Mouse (Mus musculus) stomach, postnatal 0 days (tissue): ENCODE measurements around the gene Krcc1. TPM values are rescaled to one million over a fixed set of nuclear protein-coding genes. Genes with fewer than 3 reads are reported as not detected.

Source experiments
- ATAC-seq: fragments of 200-750 bp; cut with Nextera tagmentation; 2 replicates; pipeline ENCODE4 v1.8.0; 2017; ENCODE audit not compliant: low FRiP score, low TSS enrichment
- DNase-seq: peaks from one replicate; pipeline ENCODE4 v3.0.0-alpha.2; 2016; ENCODE audit warnings: low spot score
- H3K27ac ChIP-seq: fragments of 300-500 bp; sonication (generic); replicated peaks from 2 replicates; pipeline ENCODE4 v1.5.1; 2014; ENCODE audit warnings: mild to moderate bottlenecking, control low read depth
- H3K27me3 ChIP-seq: fragments of 300-500 bp; sonication (generic); 2 replicates; pipeline ENCODE4 v1.6.1; 2014; ENCODE audit warnings: low read length; ENCODE audit not compliant: control insufficient read depth, insufficient read depth
- H3K36me3 ChIP-seq: fragments of 300-500 bp; sonication (generic); 2 replicates; pipeline ENCODE4 v1.6.1; 2014; ENCODE audit warnings: low read length, mixed read lengths; ENCODE audit not compliant: control insufficient read depth, insufficient read depth
- H3K4me1 ChIP-seq: fragments of 300-500 bp; sonication (generic); replicated peaks from 2 replicates; pipeline ENCODE4 v1.6.1; 2014; ENCODE audit warnings: antibody characterized with exemption; ENCODE audit not compliant: control insufficient read depth, insufficient read depth
- H3K4me2 ChIP-seq: fragments of 300-500 bp; sonication (generic); replicated peaks from 2 replicates; pipeline ENCODE4 v1.6.1; 2014; ENCODE audit warnings: low read depth, mild to moderate bottlenecking, control low read depth, moderate library complexity
- H3K4me3 ChIP-seq: fragments of 300-500 bp; sonication (generic); 2 replicates; pipeline ENCODE4 v1.5.1; 2014; ENCODE audit warnings: low read depth, low read length, control low read depth
- H3K9ac ChIP-seq: fragments of 300-500 bp; sonication (generic); 2 replicates; pipeline ENCODE4 v1.6.1; 2014; ENCODE audit warnings: mild to moderate bottlenecking, low read length, control low read depth, mixed read lengths
- H3K9me3 ChIP-seq: fragments of 300-500 bp; sonication (generic); 2 replicates; pipeline ENCODE4 v1.6.1; 2016; ENCODE audit warnings: low read length; ENCODE audit not compliant: control insufficient read depth
- CTCF ChIP-seq: IDR thresholded peaks from 2 replicates; pipeline ENCODE4 v1.5.1; 2016; ENCODE audit warnings: antibody characterized with exemption, low read depth, mild to moderate bottlenecking, moderate library complexity
- EP300 ChIP-seq: optimal IDR thresholded peaks from 2 replicates; pipeline ENCODE3; 2016; ENCODE audit warnings: antibody characterized with exemption
- WGBS: fragments of 180-500 bp; shearing (Covaris S2); extraction: QIAGEN DNeasy Blood & Tissue Kit; methylation state at CpG from one replicate; pipeline ENCODE4 v1.1.7; 2014; 5-methylcytosine and 5-hydroxymethylcytosine counted together
- polyA plus RNA-seq: library from polyadenylated mRNA; unstranded; fragments of >200 nt; fragmentation: Nextera tagmentation; extraction: Ambion mirVana; gene quantifications from 2 replicates; pipeline ENCODE4 v1.2.1, GENCODE M21; 2015

The Krcc1 gene
- polyA plus RNA-seq, 1 experiment from 2014 or later = 79.7 TPM

GRCm38 (mm10) chr6:71243258-71243657 is 28.2 kb upstream of the Krcc1 start:
- 86% methylated on average over 3 of the region's 3 CpGs for WGBS
- H3K4me1 ChIP-seq = no peaks in the 10 kb centered on the region
- no peaks in the 10 kb centered on the region for H3K36me3 ChIP-seq
- no peak overlapping the region for H3K4me2 ChIP-seq
- no peak overlapping the region for H3K4me3 ChIP-seq
- H3K9me3 ChIP-seq = no peaks in the 10 kb centered on the region
- TF ChIP-seq CTCF (peak; percentile 18; the same call in 1 of the 2 replicates), EP300 (no peak)
- no peak overlapping the region for H3K27ac ChIP-seq
- no peaks in the 10 kb centered on the region for H3K27me3 ChIP-seq
- no peak for ATAC-seq
- no peak for DNase-seq
- H3K9ac ChIP-seq = no peak overlapping the region

GRCm38 (mm10) chr6:71248420-71248819 is 23.1 kb upstream of the Krcc1 start:
- ATAC-seq = no peak

GRCm38 (mm10) chr6:71249615-71250014 is 21.9 kb upstream of the Krcc1 start:
- TF ChIP-seq CTCF (no peak), EP300 (no peak)
- Histone ChIP-seq H3K9ac (no peak overlapping the region), H3K4me2 (no peak overlapping the region), H3K4me3 (no peak overlapping the region), H3K27me3 (no peaks in the 10 kb centered on the region), H3K4me1 (no peaks in the 10 kb centered on the region), H3K36me3 (no peaks in the 10 kb centered on the region), H3K9me3 (no peaks in the 10 kb centered on the region), H3K27ac (no peak overlapping the region)
- WGBS = 84% methylated on average over 3 of the region's 3 CpGs
- DNase-seq (no peak), ATAC-seq (no peak)

More at GRCm38 (mm10) chr6:71248420-71248819, 23.1 kb upstream of the Krcc1 start:
- H3K9ac ChIP-seq = no peak overlapping the region
- 94% methylated on average over 1 of the region's 1 CpGs for WGBS
- H3K36me3 ChIP-seq = no peaks in the 10 kb centered on the region
- TF ChIP-seq EP300 (no peak), CTCF (no peak)
- no peaks in the 10 kb centered on the region for H3K4me1 ChIP-seq
- H3K9me3 ChIP-seq = no peaks in the 10 kb centered on the region
- H3K4me2 ChIP-seq = no peak overlapping the region
- no peak overlapping the region for H3K4me3 ChIP-seq
- H3K27ac ChIP-seq = no peak overlapping the region
- DNase-seq = no peak
- no peaks in the 10 kb centered on the region for H3K27me3 ChIP-seq

DNA sequence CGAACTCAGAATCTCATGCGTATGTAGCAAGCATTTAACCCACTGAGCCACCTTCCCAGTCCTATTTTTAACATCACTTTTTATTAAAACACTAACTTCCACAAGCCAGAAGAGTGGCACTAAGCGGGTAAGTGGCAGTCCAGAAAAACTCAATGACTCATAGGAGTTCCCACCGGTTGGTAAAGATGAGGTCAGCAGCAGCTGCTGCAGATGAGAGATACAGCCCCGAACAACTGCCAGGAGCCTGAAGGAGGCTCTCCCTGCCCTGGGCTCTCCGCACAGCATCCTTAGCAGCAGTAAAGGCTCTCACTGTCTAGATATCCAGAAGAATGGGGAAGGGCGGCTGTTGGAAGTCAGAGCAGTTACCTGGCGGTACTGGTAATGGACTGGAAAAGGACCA is 20.5 kb upstream of the Krcc1 start:
- TF ChIP-seq EP300 (no peak), CTCF (no peak)
- no peaks in the 10 kb centered on the region for H3K27me3 ChIP-seq
- 76% methylated on average over 8 of the region's 8 CpGs for WGBS
- no peaks in the 10 kb centered on the region for H3K4me1 ChIP-seq
- H3K27ac ChIP-seq = no peak overlapping the region
- no peak overlapping the region for H3K4me3 ChIP-seq
- H3K36me3 ChIP-seq = no peaks in the 10 kb centered on the region
- DNase-seq = no peak
- H3K4me2 ChIP-seq = no peak overlapping the region
- ATAC-seq = no peak
- no peaks in the 10 kb centered on the region for H3K9me3 ChIP-seq
- no peak overlapping the region for H3K9ac ChIP-seq

DNA sequence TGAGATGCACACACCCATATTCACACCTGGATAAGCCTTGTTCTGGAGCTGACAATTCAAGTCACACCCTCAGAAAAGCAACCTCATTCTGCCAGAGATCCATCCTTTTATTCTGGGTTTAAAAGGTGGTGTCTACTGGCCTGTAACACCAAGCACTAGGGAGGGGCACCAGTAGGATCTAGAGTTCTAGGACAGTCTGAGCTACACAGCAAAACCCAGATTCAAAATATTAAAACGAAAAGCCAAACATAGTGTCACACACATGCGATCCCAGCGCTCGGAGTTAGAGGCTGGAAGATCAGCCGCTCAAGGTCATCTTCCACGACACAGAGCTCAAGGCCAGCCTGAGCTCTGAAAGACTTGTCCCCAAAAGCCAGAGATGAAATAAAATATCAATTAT is 17.0 kb upstream of the Krcc1 start:
- Histone ChIP-seq H3K4me2 (no peak overlapping the region), H3K27ac (no peak overlapping the region), H3K36me3 (no peaks in the 10 kb centered on the region), H3K9ac (no peak overlapping the region), H3K4me1 (no peaks in the 10 kb centered on the region), H3K4me3 (no peak overlapping the region), H3K9me3 (no peaks in the 10 kb centered on the region), H3K27me3 (no peaks in the 10 kb centered on the region)
- DNase-seq (no peak), ATAC-seq (no peak)
- TF ChIP-seq EP300 (no peak), CTCF (no peak)
- whole genome bisulfite sequencing = 86% methylated on average over 6 of the region's 6 CpGs

DNA sequence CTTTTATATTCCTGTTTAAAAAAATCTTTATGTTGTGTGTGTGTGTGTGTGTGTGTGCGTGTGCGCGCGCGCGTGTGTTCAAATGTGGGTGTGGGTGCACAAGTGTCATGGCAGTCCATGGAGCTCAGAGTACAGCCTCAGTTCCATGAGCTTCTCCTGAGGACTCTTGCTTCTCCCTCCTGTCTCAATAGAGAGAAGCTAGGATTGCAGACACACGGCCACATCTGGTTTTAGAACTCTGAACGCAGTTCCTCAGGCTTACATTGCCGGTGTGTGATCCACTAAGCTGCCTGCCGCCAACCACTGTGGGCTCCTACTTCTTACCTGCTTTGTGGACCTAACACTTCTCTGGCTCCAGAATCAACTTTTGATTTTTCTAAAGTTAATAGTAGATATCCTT is 15.3 kb upstream of the Krcc1 start:
- DNase-seq = no peak
- no peaks in the 10 kb centered on the region for H3K4me1 ChIP-seq
- H3K4me3 ChIP-seq = no peak overlapping the region
- 90% methylated on average over 10 of the region's 10 CpGs for WGBS
- H3K9me3 ChIP-seq = no peaks in the 10 kb centered on the region
- H3K4me2 ChIP-seq = no peak overlapping the region
- no peak overlapping the region for H3K27ac ChIP-seq
- TF ChIP-seq EP300 (no peak), CTCF (no peak)
- H3K9ac ChIP-seq = no peak overlapping the region
- no peak for ATAC-seq
- no peaks in the 10 kb centered on the region for H3K36me3 ChIP-seq
- H3K27me3 ChIP-seq = no peaks in the 10 kb centered on the region

DNA sequence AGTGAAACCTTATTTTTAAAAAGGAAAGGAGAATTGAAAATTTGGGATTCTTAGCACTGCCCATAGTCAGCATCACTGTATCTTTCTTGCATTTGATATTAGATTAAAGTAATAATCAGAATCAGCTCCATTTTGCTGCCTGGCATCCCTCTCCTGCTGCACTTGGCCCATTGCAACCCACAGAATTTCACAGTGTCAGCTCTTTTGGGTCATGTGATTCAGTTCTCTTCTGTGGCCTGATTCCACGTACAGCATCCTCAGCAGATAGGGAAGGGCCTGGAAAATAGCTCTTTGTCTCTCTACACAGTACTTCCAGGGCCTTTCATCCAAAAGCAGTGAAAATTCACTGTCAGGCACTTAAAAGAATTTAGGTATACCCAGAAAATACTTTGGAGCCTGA is 14.1 kb upstream of the Krcc1 start:
- Histone ChIP-seq H3K27ac (no peak overlapping the region), H3K27me3 (no peaks in the 10 kb centered on the region), H3K4me1 (no peaks in the 10 kb centered on the region), H3K9me3 (no peaks in the 10 kb centered on the region), H3K36me3 (no peaks in the 10 kb centered on the region), H3K4me3 (no peak overlapping the region), H3K4me2 (no peak overlapping the region), H3K9ac (no peak overlapping the region)
- ATAC-seq (no peak), DNase-seq (no peak)
- TF ChIP-seq EP300 = no peak
- no peak for TF ChIP-seq CTCF
- 55% methylated on average over 1 of the region's 1 CpGs for WGBS
